Mouse (Mus musculus) lung, postnatal 0 days (tissue): ENCODE data around the gene Gm33543. TPM values are rescaled to one million over a fixed set of nuclear protein-coding genes. Genes with fewer than 3 reads are reported as not detected.

Source experiments
- ATAC-seq: fragments of 200-750 bp; cut with Nextera tagmentation; 2 replicates; pipeline ENCODE4 v1.8.0; 2017; ENCODE audit warnings: moderate library complexity
- DNase-seq: peaks from one replicate; pipeline ENCODE4 v3.0.0-alpha.2; 2016; ENCODE audit warnings: low spot score
- H3K27ac ChIP-seq: fragments of 300-500 bp; sonication (generic); 2 replicates; pipeline ENCODE4 v1.5.1; 2014; ENCODE audit warnings: antibody characterized with exemption, mild to moderate bottlenecking, low read length, mixed read lengths
- H3K27me3 ChIP-seq: fragments of 300-500 bp; sonication (generic); replicated peaks from 2 replicates; pipeline ENCODE4 v1.6.1; 2014; ENCODE audit warnings: low read length, mixed read lengths; ENCODE audit not compliant: insufficient read depth
- H3K36me3 ChIP-seq: fragments of 300-500 bp; sonication (generic); 2 replicates; pipeline ENCODE4 v1.6.1; 2014; ENCODE audit warnings: low read length, mixed read lengths; ENCODE audit not compliant: insufficient read depth
- H3K4me1 ChIP-seq: fragments of 300-500 bp; sonication (generic); 2 replicates; pipeline ENCODE4 v1.6.1; 2014; ENCODE audit warnings: antibody characterized with exemption, low read depth, low read length, mixed read lengths; ENCODE audit not compliant: insufficient read depth
- H3K4me2 ChIP-seq: fragments of 300-500 bp; sonication (generic); replicated peaks from 2 replicates; pipeline ENCODE4 v1.6.1; 2014; ENCODE audit warnings: low read depth, mild to moderate bottlenecking, low read length, moderate library complexity, mixed read lengths
- H3K4me3 ChIP-seq: fragments of 300-500 bp; sonication (generic); 2 replicates; pipeline ENCODE4 v1.5.1; 2014; ENCODE audit warnings: low read depth, low read length
- H3K9ac ChIP-seq: fragments of 300-500 bp; sonication (generic); replicated peaks from 2 replicates; pipeline ENCODE4 v1.6.1; 2014; ENCODE audit warnings: low read depth, mild to moderate bottlenecking
- H3K9me3 ChIP-seq: fragments of 300-500 bp; sonication (generic); 2 replicates; pipeline ENCODE4 v1.6.1; 2016; ENCODE audit warnings: low read length, mixed read lengths
- CTCF ChIP-seq: IDR thresholded peaks from 2 replicates; pipeline ENCODE4 v1.5.1; 2016; ENCODE audit warnings: antibody characterized with exemption, mild to moderate bottlenecking
- EP300 ChIP-seq: IDR thresholded peaks from 2 replicates; pipeline ENCODE4 v1.6.1; 2016; ENCODE audit warnings: antibody characterized with exemption, mild to moderate bottlenecking, control low read depth
- WGBS: fragments of 180-500 bp; shearing (Covaris S2); extraction: QIAGEN DNeasy Blood & Tissue Kit; methylation state at CpG from one replicate; pipeline ENCODE4 v1.1.7; 2014; 5-methylcytosine and 5-hydroxymethylcytosine counted together
- polyA plus RNA-seq: library from polyadenylated mRNA; unstranded; fragments of >200 nt; fragmentation: Nextera tagmentation; extraction: Ambion mirVana; gene quantifications from 2 replicates; pipeline ENCODE4 v1.2.1, GENCODE M21; 2015

The Gm33543 gene
- polyA plus RNA-seq, 1 experiment from 2014 or later: not detected

GRCm38 (mm10) chr10:95879983-95880934, 37.5 kb upstream of the Gm33543 start:
- no peak overlapping the region for H3K9ac ChIP-seq
- H3K27ac ChIP-seq: no peak overlapping the region
- H3K9me3 ChIP-seq: no peaks in the 10 kb centered on the region
- H3K4me3 ChIP-seq: no peak overlapping the region
- DNase-seq: peak; percentile 31
- WGBS: 84% methylated on average over 17 of the region's 17 CpGs
- no peaks in the 10 kb centered on the region for H3K4me1 ChIP-seq
- no peak for ATAC-seq
- H3K27me3 ChIP-seq: no peaks in the 10 kb centered on the region
- no peaks in the 10 kb centered on the region for H3K36me3 ChIP-seq
- no peak overlapping the region for H3K4me2 ChIP-seq
- no peak for TF ChIP-seq CTCF

GRCm38 (mm10) chr10:95870782-95871181, 28.1 kb upstream of the Gm33543 start:
- H3K4me1 ChIP-seq: no peaks in the 10 kb centered on the region
- H3K9me3 ChIP-seq: no peaks in the 10 kb centered on the region
- TF ChIP-seq CTCF: no peak
- no peak for TF ChIP-seq EP300
- ATAC-seq: no peak
- H3K9ac ChIP-seq: no peak overlapping the region
- no peak overlapping the region for H3K27ac ChIP-seq
- H3K27me3 ChIP-seq: no peaks in the 10 kb centered on the region
- DNase-seq: no peak
- no peak overlapping the region for H3K4me2 ChIP-seq
- H3K4me3 ChIP-seq: no peak overlapping the region
- WGBS: 73% methylated on average over 2 of the region's 2 CpGs
- H3K36me3 ChIP-seq: no peaks in the 10 kb centered on the region

- Histone ChIP-seq H3K9me3 (no peaks in the 10 kb centered on the region), H3K9ac (no peak overlapping the region), H3K4me1 (no peaks in the 10 kb centered on the region), H3K36me3 (no peaks in the 10 kb centered on the region), H3K4me2 (no peak overlapping the region), H3K27ac (no peak overlapping the region), H3K4me3 (no peak overlapping the region), H3K27me3 (no peaks in the 10 kb centered on the region)
- no peak for ATAC-seq
- 69% methylated on average over 6 of the region's 6 CpGs for WGBS
- DNase-seq: no peak
- no peak for TF ChIP-seq CTCF
- TF ChIP-seq EP300: no peak
Measured at GRCm38 (mm10) chr10:95868348-95868747, 25.6 kb upstream of the Gm33543 start.

GRCm38 (mm10) chr10:95867596-95867995, 24.9 kb upstream of the Gm33543 start:
- 61% methylated on average over 2 of the region's 2 CpGs for WGBS
- no peaks in the 10 kb centered on the region for H3K27me3 ChIP-seq
- no peak overlapping the region for H3K4me3 ChIP-seq
- no peak for TF ChIP-seq CTCF
- no peak for TF ChIP-seq EP300
- H3K36me3 ChIP-seq: no peaks in the 10 kb centered on the region
- H3K27ac ChIP-seq: no peak overlapping the region
- no peak for ATAC-seq
- H3K4me1 ChIP-seq: no peaks in the 10 kb centered on the region
- DNase-seq: no peak
- H3K9me3 ChIP-seq: no peaks in the 10 kb centered on the region
- no peak overlapping the region for H3K4me2 ChIP-seq
- no peak overlapping the region for H3K9ac ChIP-seq

- no peaks in the 10 kb centered on the region for H3K36me3 ChIP-seq
- TF ChIP-seq EP300 (peak; percentile 76), CTCF (no peak)
- 32% methylated on average over 11 of the region's 11 CpGs for WGBS
- H3K27ac ChIP-seq: peak overlapping the region; percentile 8; the same call in 1 of the 2 replicates
- no peaks in the 10 kb centered on the region for H3K27me3 ChIP-seq
- no peaks in the 10 kb centered on the region for H3K9me3 ChIP-seq
- ATAC-seq: peak; percentile 89
- peak; percentile 65 for DNase-seq
- no peak overlapping the region for H3K9ac ChIP-seq
- no peak overlapping the region for H3K4me2 ChIP-seq
- H3K4me3 ChIP-seq: no peak overlapping the region
- H3K4me1 ChIP-seq: no peaks in the 10 kb centered on the region
Measured at GRCm38 (mm10) chr10:95864349-95865124, 21.8 kb upstream of the Gm33543 start.

- H3K9ac ChIP-seq: no peak overlapping the region
- peak; percentile 87 for DNase-seq
- WGBS: 34% methylated on average over 3 of the region's 3 CpGs
- TF ChIP-seq EP300 (peak; percentile 90), CTCF (no peak)
- H3K4me3 ChIP-seq: no peak overlapping the region
- no peak overlapping the region for H3K4me2 ChIP-seq
- H3K27me3 ChIP-seq: no peaks in the 10 kb centered on the region
- H3K4me1 ChIP-seq: no peaks in the 10 kb centered on the region
- H3K36me3 ChIP-seq: no peaks in the 10 kb centered on the region
- H3K9me3 ChIP-seq: no peaks in the 10 kb centered on the region
- ATAC-seq: peak; percentile 89
- 0 out of 2 replicates have a peak overlapping the region, but pooled peaks have one; percentile 11 for H3K27ac ChIP-seq
Measured at GRCm38 (mm10) chr10:95862664-95863063, 19.9 kb upstream of the Gm33543 start.
